Mouse (Mus musculus) E14TG2a.4 (cell line): Measurements from ENCODE around the gene 2010111I01Rik.

Experiments used
- H3K27me3 ChIP-seq: 2 replicates; pipeline ENCODE4 v1.6.1; 2014; ENCODE audit warnings: low read length, control low read depth; ENCODE audit not compliant: insufficient read depth
- H3K36me3 ChIP-seq: 2 replicates; pipeline ENCODE4 v1.6.1; 2014; ENCODE audit warnings: low read length, control low read depth; ENCODE audit not compliant: insufficient read depth
- H3K4me1 ChIP-seq: replicated peaks from 2 replicates; pipeline ENCODE4 v1.6.1; 2014; ENCODE audit warnings: low read depth, low read length, control low read depth
- H3K4me3 ChIP-seq: replicated peaks from 2 replicates; pipeline ENCODE4 v1.5.1; 2014; ENCODE audit warnings: mild to moderate bottlenecking, low read length
- H3K9me3 ChIP-seq: 2 replicates; pipeline ENCODE4 v1.6.1; 2014; ENCODE audit warnings: low read length, control low read depth
- CTCF ChIP-seq: conservative IDR thresholded peaks from 2 replicates; pipeline ENCODE4 v1.5.1; 2014; ENCODE audit warnings: low read length
- NANOG ChIP-seq: IDR thresholded peaks from 2 replicates; pipeline ENCODE4 v1.6.1; 2014; ENCODE audit warnings: borderline replicate concordance, low read length, mixed read lengths
- POU5F1 ChIP-seq: IDR thresholded peaks from 2 replicates; pipeline ENCODE4 v1.6.1; 2014; ENCODE audit warnings: low read length, borderline replicate concordance

Gene 2010111I01Rik

GRCm38 (mm10) chr13:63083663-63084062 is 119.0 kb downstream of the 2010111I01Rik start:
- Histone ChIP-seq H3K27me3 (peaks cover 6% of the 10 kb centered on the region), H3K4me3 (peak overlapping the region; percentile 57), H3K9me3 (no peaks in the 10 kb centered on the region), H3K36me3 (no peaks in the 10 kb centered on the region), H3K4me1 (peaks cover 34% of the 10 kb centered on the region)
- TF ChIP-seq NANOG (no peak), CTCF (no peak), POU5F1 (no peak)

GRCm38 (mm10) chr13:63087865-63088683 is 123.4 kb downstream of the 2010111I01Rik start:
- H3K4me3 ChIP-seq, result no peak overlapping the region
- H3K36me3 ChIP-seq, result no peaks in the 10 kb centered on the region
- TF ChIP-seq NANOG, result no peak
- TF ChIP-seq CTCF, result no peak
- no peak for TF ChIP-seq POU5F1
- H3K27me3 ChIP-seq, result peaks cover 18% of the 10 kb centered on the region
- H3K4me1 ChIP-seq, result peaks cover 24% of the 10 kb centered on the region
- no peaks in the 10 kb centered on the region for H3K9me3 ChIP-seq

GRCm38 (mm10) chr13:63089513-63089912 is 124.8 kb downstream of the 2010111I01Rik start:
- H3K27me3 ChIP-seq, result peaks cover 19% of the 10 kb centered on the region
- TF ChIP-seq POU5F1, result no peak
- no peak for TF ChIP-seq NANOG
- TF ChIP-seq CTCF, result no peak
- H3K9me3 ChIP-seq, result no peaks in the 10 kb centered on the region
- H3K4me3 ChIP-seq, result no peak overlapping the region
- H3K36me3 ChIP-seq, result no peaks in the 10 kb centered on the region
- peaks cover 30% of the 10 kb centered on the region for H3K4me1 ChIP-seq

- H3K4me1 ChIP-seq, result peaks cover 43% of the 10 kb centered on the region
- TF ChIP-seq NANOG, result no peak
- no peak overlapping the region for H3K4me3 ChIP-seq
- H3K27me3 ChIP-seq, result peaks cover 25% of the 10 kb centered on the region
- H3K36me3 ChIP-seq, result no peaks in the 10 kb centered on the region
- no peaks in the 10 kb centered on the region for H3K9me3 ChIP-seq
Measured at GRCm38 (mm10) chr13:63091246-63091645, 126.6 kb downstream of the 2010111I01Rik start.

- H3K4me3 ChIP-seq, result no peak overlapping the region
- peaks cover 30% of the 10 kb centered on the region for H3K27me3 ChIP-seq
- H3K4me1 ChIP-seq, result peaks cover 49% of the 10 kb centered on the region
- H3K9me3 ChIP-seq, result no peaks in the 10 kb centered on the region
- H3K36me3 ChIP-seq, result no peaks in the 10 kb centered on the region
- TF ChIP-seq CTCF, result no peak
- TF ChIP-seq POU5F1, result no peak
- no peak for TF ChIP-seq NANOG
Measured at GRCm38 (mm10) chr13:63092299-63092698, 127.6 kb downstream of the 2010111I01Rik start.

GRCm38 (mm10) chr13:63092874-63093273 is 128.2 kb downstream of the 2010111I01Rik start:
- peaks cover 49% of the 10 kb centered on the region for H3K4me1 ChIP-seq
- no peak for TF ChIP-seq CTCF
- TF ChIP-seq POU5F1, result no peak
- no peak for TF ChIP-seq NANOG
- H3K4me3 ChIP-seq, result no peak overlapping the region
- no peaks in the 10 kb centered on the region for H3K36me3 ChIP-seq
- peaks cover 29% of the 10 kb centered on the region for H3K27me3 ChIP-seq
- H3K9me3 ChIP-seq, result no peaks in the 10 kb centered on the region

- Histone ChIP-seq H3K9me3 (no peaks in the 10 kb centered on the region), H3K4me3 (peak overlapping the region; percentile 52), H3K36me3 (no peaks in the 10 kb centered on the region), H3K27me3 (peaks cover 33% of the 10 kb centered on the region), H3K4me1 (peaks cover 49% of the 10 kb centered on the region)
- TF ChIP-seq CTCF (no peak), POU5F1 (no peak), NANOG (no peak)
Measured at GRCm38 (mm10) chr13:63093636-63094035, 128.9 kb downstream of the 2010111I01Rik start.

- Histone ChIP-seq H3K9me3 (no peaks in the 10 kb centered on the region), H3K4me1 (peaks cover 44% of the 10 kb centered on the region), H3K4me3 (peak overlapping the region; percentile 52), H3K27me3 (peaks cover 37% of the 10 kb centered on the region), H3K36me3 (no peaks in the 10 kb centered on the region)
- TF ChIP-seq NANOG, result no peak
Measured at GRCm38 (mm10) chr13:63094317-63095131, 129.8 kb downstream of the 2010111I01Rik start.

- Histone ChIP-seq H3K27me3 (peaks cover 39% of the 10 kb centered on the region), H3K9me3 (no peaks in the 10 kb centered on the region), H3K4me1 (peaks cover 43% of the 10 kb centered on the region), H3K36me3 (no peaks in the 10 kb centered on the region), H3K4me3 (no peak overlapping the region)
- TF ChIP-seq CTCF (no peak), POU5F1 (no peak), NANOG (no peak)
Measured at GRCm38 (mm10) chr13:63096764-63097163, 132.1 kb downstream of the 2010111I01Rik start.
